ENCODE assay signal across 8 mouse cellular contexts in the genomic region with DNA sequence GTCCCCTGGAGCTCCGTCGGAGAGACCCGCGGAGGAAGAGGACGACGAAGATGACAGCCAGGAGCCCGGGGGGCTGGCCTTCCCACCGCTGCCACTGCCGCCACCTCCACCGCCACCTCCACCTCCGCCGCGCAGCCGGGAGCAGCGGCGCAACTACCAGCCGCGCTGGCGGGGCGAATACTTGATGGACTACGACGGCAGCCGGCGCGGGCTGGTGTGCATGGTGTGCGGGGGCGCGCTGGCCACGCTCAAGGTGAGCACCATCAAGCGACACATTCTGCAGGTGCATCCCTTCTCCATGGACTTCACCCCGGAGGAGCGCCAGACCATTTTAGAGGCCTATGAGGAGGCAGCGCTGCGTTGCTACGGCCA. TPM values are rescaled to one million over a fixed set of nuclear protein-coding genes. Genes with fewer than 3 reads are reported as not detected.
DNase-seq lines count a peak whose midpoint lies in the region; ATAC-seq and TF ChIP-seq lines count a peak whose summit lies in the region.

No protein-coding gene starts in this region.

- no peak for TF ChIP-seq CTCF in lung, embryonic 14.5 days (IDR thresholded peaks at IDR 0.05; ENCODE audit: low read depth)
- TF ChIP-seq CTCF in small intestine, adult 2 months (IDR thresholded peaks at IDR 0.05; ENCODE audit: extremely low read depth, insufficient read length, insufficient replicate concordance, low read depth, low read length) = no peak

- peak overlapping the region; percentile 25 for H3K4me3 ChIP-seq in lung, embryonic 14.5 days (ENCODE audit: low read depth, low read length)
- H3K4me3 ChIP-seq in forebrain, embryonic 13.5 days = peak overlapping the region; percentile 85
- peak overlapping the region; percentile 21 for H3K4me3 ChIP-seq in limb, embryonic 12.5 days (replicated peaks)
- H3K4me3 ChIP-seq in small intestine, adult 2 months (ENCODE audit: low read depth, low read length) = peak overlapping the region; percentile 48

- H3K36me3 ChIP-seq in lung, embryonic 14.5 days (ENCODE audit: insufficient read depth) = peaks cover 76% of the 10 kb centered on the region
- peaks cover 73% of the 10 kb centered on the region for H3K36me3 ChIP-seq in forebrain, embryonic 13.5 days (ENCODE audit: poor library complexity, severe bottlenecking)
- peaks cover 82% of the 10 kb centered on the region for H3K36me3 ChIP-seq in limb, embryonic 12.5 days
- H3K36me3 ChIP-seq in small intestine, adult 2 months (ENCODE audit: control insufficient read depth, insufficient read depth, low read length) = peaks cover 12% of the 10 kb centered on the region

- H3K9me3 ChIP-seq in lung, embryonic 14.5 days (ENCODE audit: low read depth, low read length) = no peaks in the 10 kb centered on the region
- no peaks in the 10 kb centered on the region for H3K9me3 ChIP-seq in forebrain, embryonic 13.5 days (replicated peaks)
- H3K9me3 ChIP-seq in limb, embryonic 12.5 days = no peaks in the 10 kb centered on the region

- peaks cover 42% of the 10 kb centered on the region for H3K4me1 ChIP-seq in lung, embryonic 14.5 days (ENCODE audit: insufficient read depth)
- peaks cover 69% of the 10 kb centered on the region for H3K4me1 ChIP-seq in forebrain, embryonic 13.5 days
- peaks cover 62% of the 10 kb centered on the region for H3K4me1 ChIP-seq in limb, embryonic 12.5 days (replicated peaks)
- peaks cover 18% of the 10 kb centered on the region for H3K4me1 ChIP-seq in small intestine, adult 2 months (ENCODE audit: control insufficient read depth, insufficient read depth, insufficient read length, low read length)

- no peak for DNase-seq in lung, embryonic 14.5 days
- no peak for DNase-seq in lung, postnatal 36 days
- no peak for DNase-seq in layer of hippocampus, adult 18-20 months (ENCODE audit: low spot score in 2 of 2)
- no peak for DNase-seq in frontal cortex, postnatal 14 days (ENCODE audit: low spot score in 2 of 2)
- DNase-seq in ovary, postnatal 36 days (ENCODE audit: low spot score) = no peak

- H3K27ac ChIP-seq in lung, embryonic 14.5 days (ENCODE audit: low read depth) = peak overlapping the region; percentile 85
- peak overlapping the region; percentile 98 for H3K27ac ChIP-seq in forebrain, embryonic 13.5 days
- H3K27ac ChIP-seq in limb, embryonic 12.5 days = 0 out of 2 replicates have a peak overlapping the region, but pooled peaks have one; percentile 35
- H3K27ac ChIP-seq in small intestine, adult 2 months (ENCODE audit: insufficient read depth, low read depth, low read length) = no peak overlapping the region

- H3K27me3 ChIP-seq in lung, embryonic 14.5 days (ENCODE audit: insufficient read depth, low read length) = no peaks in the 10 kb centered on the region
- no peaks in the 10 kb centered on the region for H3K27me3 ChIP-seq in forebrain, embryonic 13.5 days
- no peaks in the 10 kb centered on the region for H3K27me3 ChIP-seq in limb, embryonic 12.5 days
- no peaks in the 10 kb centered on the region; the same call in 1 of the 2 replicates for H3K27me3 ChIP-seq in small intestine, adult 2 months (ENCODE audit: control insufficient read depth, insufficient read depth, low read length)

- H3K4me2 ChIP-seq in lung, embryonic 14.5 days = peak overlapping the region; percentile 53
- peak overlapping the region; percentile 88 for H3K4me2 ChIP-seq in forebrain, embryonic 13.5 days
- H3K4me2 ChIP-seq in limb, embryonic 12.5 days = peak overlapping the region; percentile 52

- 16% methylated on average over 30 of the region's 35 CpGs for WGBS in lung, embryonic 14.5 days
- WGBS in forebrain, embryonic 13.5 days = 5% methylated on average over 32 of the region's 35 CpGs
- 13% methylated on average over 31 of the region's 35 CpGs for WGBS in limb, embryonic 12.5 days
- 75% methylated on average over 35 of the region's 35 CpGs for WGBS in small intestine, adult 2 months

- ATAC-seq in lung, embryonic 14.5 days (ENCODE audit: insufficient read depth) = no peak
- ATAC-seq in forebrain, embryonic 13.5 days = peak; percentile 9; the same call in 1 of the 2 replicates
- ATAC-seq in limb, embryonic 12.5 days (ENCODE audit: insufficient number of reproducible peaks, insufficient read depth, low FRiP score, low TSS enrichment, low read depth) = no peak

- H3K9ac ChIP-seq in lung, embryonic 14.5 days = 0 out of 2 replicates have a peak overlapping the region, but pooled peaks have one; percentile 21
- H3K9ac ChIP-seq in forebrain, embryonic 13.5 days = peak overlapping the region; percentile 99
- peak overlapping the region; percentile 59 for H3K9ac ChIP-seq in limb, embryonic 12.5 days (replicated peaks)

- no peak for TF ChIP-seq POLR2A in small intestine, adult 2 months (IDR thresholded peaks at IDR 0.05; ENCODE audit: low read depth, low read length)

RNA-seq across cellular contexts. Expression of a gene that starts 5.2 kb away (rescaled TPM):
- polyA plus RNA-seq in lung, embryonic 14.5 days (2014; fragmentation: Nextera tagmentation; extraction: Ambion mirVana) = 8.6 and 9.5 TPM in 2 replicates
- 16.7 and 18.2 TPM in 2 replicates for polyA plus RNA-seq in forebrain, embryonic 13.5 days (2015; fragmentation: Nextera tagmentation; extraction: Ambion mirVana)
- polyA plus RNA-seq in limb, embryonic 12.5 days (2016; fragmentation: Nextera tagmentation; extraction: Ambion mirVana) = 11.0 and 12.0 TPM in 2 replicates
- polyA plus RNA-seq in small intestine, adult 2 months (2012; rRNA removed) = 8.3 and 11.9 TPM in 2 replicates
- total RNA-seq in layer of hippocampus, adult 18-20 months (2021) = 10 to 100 TPM; 43.8 to 44.2 TPM

RNA-seq across cellular contexts. Expression of a gene that starts 39.8 kb away (rescaled TPM):
- 18.6 and 26.8 TPM in 2 replicates for polyA plus RNA-seq in lung, embryonic 14.5 days (2014; fragmentation: Nextera tagmentation; extraction: Ambion mirVana)
- 42.1 and 47.5 TPM in 2 replicates for polyA plus RNA-seq in forebrain, embryonic 13.5 days (2015; fragmentation: Nextera tagmentation; extraction: Ambion mirVana)
- polyA plus RNA-seq in limb, embryonic 12.5 days (2016; fragmentation: Nextera tagmentation; extraction: Ambion mirVana) = 41.2 and 45.1 TPM in 2 replicates
- polyA plus RNA-seq in small intestine, adult 2 months (2012; rRNA removed) = 5.5 and 15.1 TPM in 2 replicates
- total RNA-seq in layer of hippocampus, adult 18-20 months (2021) = 10 to 100 TPM; 33.6 to 34.2 TPM

Comparison
In these comparisons a context has a peak if more than half of its experiments do, and no peak if none do; other contexts are left out.
1. H3K4me3 ChIP-seq: peak in every context shown above with its lines; median percentile 85 in forebrain, embryonic 13.5 days; 48 in small intestine, adult 2 months; 25 in lung, embryonic 14.5 days; 21 in limb, embryonic 12.5 days.
2. H3K9ac ChIP-seq: peak in every context shown above with its lines; median percentile 99 in forebrain, embryonic 13.5 days; 59 in limb, embryonic 12.5 days; 21 in lung, embryonic 14.5 days.